Mouse (Mus musculus) MEL (cell line): ENCODE measurements around the gene C030005K15Rik.
A peak's percentile ranks its signal among the peaks of the same experiment; 100 is the strongest.

Source experiments
- CTCF ChIP-seq, 3 experiments: IDR thresholded peaks in 2 of 3; conservative IDR thresholded peaks in 1 of 3; 2 replicates each; pipeline ENCODE4 v1.5.1; 2011 to 2012; ENCODE audit warnings: low read length in 3 of 3, low read depth in 2 of 3, mild to moderate bottlenecking in 2 of 3, improper control_type of control experiment in 1 of 3, inconsistent platforms in 1 of 3, mixed read lengths in 1 of 3, moderate library complexity in 1 of 3; ENCODE audit not compliant: control insufficient read depth in 1 of 3, insufficient read depth in 1 of 3, poor library complexity in 1 of 3, severe bottlenecking in 1 of 3
- E2F4 ChIP-seq: IDR thresholded peaks from 2 replicates; pipeline ENCODE4 v1.6.1; 2011; ENCODE audit warnings: low read depth, low read length, improper control_type of control experiment, borderline replicate concordance
- ELF1 ChIP-seq: IDR thresholded peaks from 2 replicates; pipeline ENCODE4 v1.6.1; 2014; ENCODE audit warnings: low read depth, mild to moderate bottlenecking, inconsistent platforms, low read length, improper control_type of control experiment, moderate library complexity
- EP300 ChIP-seq, 2 experiments: IDR thresholded peaks; 2 replicates each; pipeline ENCODE4 v1.6.1; 2011; ENCODE audit warnings: improper control_type of control experiment in 2 of 2, low read length in 2 of 2, low read depth in 1 of 2, mild to moderate bottlenecking in 1 of 2
- MAZ ChIP-seq: IDR thresholded peaks from 2 replicates; pipeline ENCODE4 v1.6.1; 2012; ENCODE audit warnings: low read depth, mild to moderate bottlenecking, inconsistent platforms, low read length, improper control_type of control experiment
- NELFE ChIP-seq: IDR thresholded peaks from 2 replicates; pipeline ENCODE4 v1.6.1; 2011; ENCODE audit warnings: low read depth, low read length, improper control_type of control experiment
- NRF1 ChIP-seq: IDR thresholded peaks from 2 replicates; pipeline ENCODE4 v1.6.1; 2014; ENCODE audit warnings: low read depth, mild to moderate bottlenecking, inconsistent platforms, low read length, improper control_type of control experiment, moderate library complexity; ENCODE audit not compliant: poor library complexity, insufficient read depth, severe bottlenecking
- POLR2AphosphoS5 ChIP-seq: IDR thresholded peaks from 2 replicates; pipeline ENCODE4 v1.6.1; 2012; ENCODE audit warnings: low read depth, borderline replicate concordance, mild to moderate bottlenecking, inconsistent platforms, low read length, moderate library complexity, mixed read lengths
- RAD21 ChIP-seq: IDR thresholded peaks from 2 replicates; pipeline ENCODE4 v1.6.1; 2011; ENCODE audit warnings: mild to moderate bottlenecking, low read depth, low read length, improper control_type of control experiment
- SIN3A ChIP-seq: IDR thresholded peaks from 2 replicates; pipeline ENCODE4 v1.6.1; 2012; ENCODE audit warnings: low read length, improper control_type of control experiment, inconsistent platforms
- USF2 ChIP-seq, 2 experiments: IDR thresholded peaks; 2 replicates each; pipeline ENCODE4 v1.6.1; 2011 to 2012; ENCODE audit warnings: improper control_type of control experiment in 2 of 2, low read length in 2 of 2, borderline replicate concordance in 1 of 2, inconsistent platforms in 1 of 2, low read depth in 1 of 2, mild to moderate bottlenecking in 1 of 2; ENCODE audit not compliant: insufficient read depth in 1 of 2
- ZC3H11A ChIP-seq: IDR thresholded peaks from 2 replicates; pipeline ENCODE4 v1.6.1; 2012; ENCODE audit warnings: low read depth, mild to moderate bottlenecking, inconsistent platforms, low read length, improper control_type of control experiment

- TF ChIP-seq E2F4: no peak
- TF ChIP-seq NRF1: no peak
- peak; percentile 6 for TF ChIP-seq RAD21
- no peak for TF ChIP-seq MAZ
- no peak for TF ChIP-seq EP300 (IDR thresholded peaks at IDR 0.05; ENCODE audit: low read depth in 1 of 2, low read length in 2 of 2)
- TF ChIP-seq CTCF (IDR thresholded peaks at IDR 0.05 in 2 of 3, conservative IDR thresholded peaks at IDR 0.05 in 1 of 3; ENCODE audit: control insufficient read depth in 1 of 3, insufficient read depth in 1 of 3, low read depth in 2 of 3, low read length in 3 of 3, poor library complexity in 1 of 3, severe bottlenecking in 1 of 3): peak; percentile 26 to 37 (median 32)
- no peak for TF ChIP-seq ZC3H11A
- no peak for TF ChIP-seq NELFE
- TF ChIP-seq SIN3A: no peak
- no peak for TF ChIP-seq ELF1
- TF ChIP-seq POLR2AphosphoS5: no peak
- no peak for TF ChIP-seq USF2 (IDR thresholded peaks at IDR 0.05; ENCODE audit: borderline replicate concordance in 1 of 2, insufficient read depth in 1 of 2, low read depth in 1 of 2, low read length in 2 of 2)
These were observed 41.7 kb upstream of the C030005K15Rik start for GRCm38 (mm10) chr10:97768171-97768749.
